Mouse (Mus musculus): Measurements from ENCODE around the gene Ankrd63.

- TF ChIP-seq MAFK (IDR thresholded peaks at IDR 0.05; ENCODE audit: insufficient read depth, low read depth, low read length): no peak
- TF ChIP-seq ZNF384 (IDR thresholded peaks at IDR 0.05; ENCODE audit: low read depth, low read length): no peak
- TF ChIP-seq HCFC1 (IDR thresholded peaks at IDR 0.05; ENCODE audit: borderline replicate concordance, insufficient read depth, low read length): no peak
- TF ChIP-seq CHD2 (IDR thresholded peaks at IDR 0.05; ENCODE audit: low read depth, low read length): no peak
- TF ChIP-seq ZC3H11A (IDR thresholded peaks at IDR 0.05; ENCODE audit: borderline replicate concordance, low read depth, low read length): no peak
These were observed 47.0 kb downstream of the Ankrd63 start for GRCm38 (mm10) chr2:118656688-118657281.
